Mouse (Mus musculus) hindbrain, embryonic 11.5 days (tissue): Measurements from ENCODE around the gene Morc1. TPM values are rescaled to one million over a fixed set of nuclear protein-coding genes. Genes with fewer than 3 reads are reported as not detected.

Source experiments
- ATAC-seq: fragments of 200-750 bp; cut with Nextera tagmentation; 2 replicates; pipeline ENCODE4 v1.8.0; 2017; ENCODE audit warnings: mild to moderate bottlenecking, moderate TSS enrichment, moderate library complexity; ENCODE audit not compliant: low FRiP score
- DNase-seq: peaks from one replicate; pipeline ENCODE4 v3.0.0-alpha.2; 2015; ENCODE audit warnings: low spot score
- H3K27ac ChIP-seq: fragments of 300-500 bp; sonication (generic); 2 replicates; pipeline ENCODE4 v1.5.1; 2014; ENCODE audit warnings: mild to moderate bottlenecking, low read depth, low read length
- H3K27me3 ChIP-seq: fragments of 300-500 bp; sonication (generic); 2 replicates; pipeline ENCODE4 v1.6.1; 2014; ENCODE audit warnings: mild to moderate bottlenecking, low read length, moderate library complexity, mixed read lengths; ENCODE audit not compliant: control insufficient read depth, insufficient read depth
- H3K36me3 ChIP-seq: fragments of 300-500 bp; sonication (generic); 2 replicates; pipeline ENCODE4 v1.6.1; 2014; ENCODE audit warnings: mild to moderate bottlenecking, low read length, moderate library complexity, mixed read lengths; ENCODE audit not compliant: control insufficient read depth, insufficient read depth
- H3K4me1 ChIP-seq: fragments of 300-500 bp; sonication (generic); replicated peaks from 2 replicates; pipeline ENCODE4 v1.6.1; 2014; ENCODE audit warnings: low read length, mixed read lengths; ENCODE audit not compliant: control insufficient read depth, insufficient read depth
- H3K4me2 ChIP-seq: fragments of 300-500 bp; sonication (generic); replicated peaks from 2 replicates; pipeline ENCODE4 v1.6.1; 2014; ENCODE audit warnings: mild to moderate bottlenecking, low read depth, low read length
- H3K4me3 ChIP-seq: fragments of 300-500 bp; sonication (generic); 2 replicates; pipeline ENCODE4 v1.5.1; 2014; ENCODE audit warnings: low read depth, low read length
- H3K9ac ChIP-seq: fragments of 300-500 bp; sonication (generic); 2 replicates; pipeline ENCODE4 v1.6.1; 2014; ENCODE audit warnings: low read depth, low read length
- H3K9me3 ChIP-seq: fragments of 300-500 bp; sonication (generic); 2 replicates; pipeline ENCODE4 v1.6.1; 2016; ENCODE audit warnings: low read length; ENCODE audit not compliant: control insufficient read depth
- WGBS: fragments of 180-500 bp; shearing (Covaris S2); extraction: QIAGEN DNeasy Blood & Tissue Kit; methylation state at CpG from one replicate; pipeline ENCODE4 v1.1.7; 2014; 5-methylcytosine and 5-hydroxymethylcytosine counted together
- polyA plus RNA-seq: library from polyadenylated mRNA; unstranded; fragments of >200 nt; fragmentation: Nextera tagmentation; extraction: Ambion mirVana; gene quantifications from 2 replicates; pipeline ENCODE4 v1.2.1, GENCODE M21; 2014

Morc1 gene
- polyA plus RNA-seq, 1 experiment from 2014 or later: not detected

GRCm38 (mm10) chr16:48627296-48627695 is 196.3 kb downstream of the Morc1 start:
- ATAC-seq: no peak
- 90% methylated on average over 3 of the region's 3 CpGs for WGBS
- no peak overlapping the region for H3K9ac ChIP-seq

GRCm38 (mm10) chr16:48629710-48630109 is 198.7 kb downstream of the Morc1 start:
- WGBS: 75% methylated on average over 5 of the region's 5 CpGs
- Histone ChIP-seq H3K27ac (no peak overlapping the region), H3K4me3 (no peak overlapping the region), H3K36me3 (no peaks in the 10 kb centered on the region), H3K27me3 (no peaks in the 10 kb centered on the region), H3K4me1 (no peaks in the 10 kb centered on the region), H3K9ac (no peak overlapping the region), H3K4me2 (no peak overlapping the region), H3K9me3 (no peaks in the 10 kb centered on the region)
- DNase-seq: no peak
- ATAC-seq: no peak

More at GRCm38 (mm10) chr16:48627296-48627695, 196.3 kb downstream of the Morc1 start:
- Histone ChIP-seq H3K27ac (no peak overlapping the region), H3K4me2 (no peak overlapping the region), H3K27me3 (no peaks in the 10 kb centered on the region), H3K4me3 (no peak overlapping the region), H3K4me1 (no peaks in the 10 kb centered on the region), H3K36me3 (no peaks in the 10 kb centered on the region), H3K9me3 (no peaks in the 10 kb centered on the region)
- DNase-seq: no peak

DNA sequence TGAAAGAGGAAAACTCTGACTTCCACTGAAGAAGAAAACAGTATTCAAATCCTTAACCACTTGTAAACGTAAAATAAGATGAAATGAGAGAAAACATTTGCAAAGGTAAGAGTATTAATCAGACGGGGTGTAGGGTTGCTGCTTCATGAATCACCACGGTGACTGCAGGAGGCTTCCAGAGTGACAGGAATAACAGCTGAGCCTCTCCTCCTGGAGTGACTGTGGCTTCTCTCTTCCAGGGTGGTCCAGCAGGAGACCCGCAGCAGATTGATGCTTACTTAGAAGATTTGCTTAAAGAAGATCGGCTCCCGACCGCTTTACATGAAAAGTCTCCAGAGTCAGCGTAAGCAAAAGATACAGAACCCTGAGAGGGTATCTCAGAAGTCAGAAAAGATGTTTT is 199.4 kb downstream of the Morc1 start:
- 28% methylated on average over 8 of the region's 8 CpGs for WGBS
- no peak for ATAC-seq
- Histone ChIP-seq H3K27ac (no peak overlapping the region), H3K4me1 (no peaks in the 10 kb centered on the region), H3K9ac (no peak overlapping the region), H3K27me3 (no peaks in the 10 kb centered on the region), H3K4me3 (no peak overlapping the region), H3K36me3 (no peaks in the 10 kb centered on the region), H3K4me2 (no peak overlapping the region), H3K9me3 (no peaks in the 10 kb centered on the region)
- DNase-seq: no peak

DNA sequence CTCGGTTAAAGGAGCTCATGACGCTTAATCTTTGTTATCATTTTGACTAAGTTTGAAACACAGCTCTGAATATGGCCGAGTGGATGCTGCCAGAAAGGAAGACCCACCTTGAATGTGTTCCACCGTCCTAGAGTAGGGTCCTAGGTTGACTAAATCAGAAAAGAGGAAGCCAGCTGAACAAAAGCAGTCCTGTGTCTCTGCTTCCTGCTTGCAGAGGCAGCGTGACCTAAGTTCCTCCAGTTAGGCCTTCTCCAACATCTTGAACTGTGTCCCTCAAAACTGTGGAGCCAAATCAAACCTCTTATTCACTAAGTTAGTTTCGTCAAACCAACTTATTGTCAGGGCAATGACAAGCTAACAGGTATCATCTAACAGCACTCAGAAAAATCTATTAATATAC is 201.3 kb downstream of the Morc1 start:
- no peak overlapping the region for H3K4me3 ChIP-seq
- H3K27ac ChIP-seq: no peak overlapping the region
- no peak overlapping the region for H3K9ac ChIP-seq
- H3K36me3 ChIP-seq: no peaks in the 10 kb centered on the region
- DNase-seq (no peak), ATAC-seq (no peak)
- H3K9me3 ChIP-seq: no peaks in the 10 kb centered on the region
- no peak overlapping the region for H3K4me2 ChIP-seq
- WGBS: 90% methylated on average over 6 of the region's 6 CpGs
- H3K4me1 ChIP-seq: no peaks in the 10 kb centered on the region
- H3K27me3 ChIP-seq: no peaks in the 10 kb centered on the region

DNA sequence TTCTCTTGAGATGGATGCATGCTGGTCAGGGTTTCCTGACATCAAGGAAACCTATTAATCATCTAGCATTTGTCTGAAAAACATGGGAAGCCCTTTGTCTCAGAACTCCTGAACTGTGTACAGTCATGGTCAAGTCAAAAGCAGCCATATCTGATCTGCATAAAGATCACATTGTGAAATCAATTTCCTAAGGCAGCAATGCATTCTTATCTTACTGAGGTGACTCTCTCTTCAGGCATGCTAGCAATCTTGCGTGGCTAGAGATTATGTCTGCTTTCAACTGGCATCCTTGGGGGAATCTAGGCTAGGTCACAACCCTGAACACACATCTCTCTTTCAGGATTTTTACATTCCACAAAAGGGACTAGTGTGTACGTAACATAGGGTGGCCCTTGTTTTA is 215.2 kb downstream of the Morc1 start:
- ATAC-seq: no peak
- no peak for DNase-seq
- H3K27me3 ChIP-seq: no peaks in the 10 kb centered on the region

DNA sequence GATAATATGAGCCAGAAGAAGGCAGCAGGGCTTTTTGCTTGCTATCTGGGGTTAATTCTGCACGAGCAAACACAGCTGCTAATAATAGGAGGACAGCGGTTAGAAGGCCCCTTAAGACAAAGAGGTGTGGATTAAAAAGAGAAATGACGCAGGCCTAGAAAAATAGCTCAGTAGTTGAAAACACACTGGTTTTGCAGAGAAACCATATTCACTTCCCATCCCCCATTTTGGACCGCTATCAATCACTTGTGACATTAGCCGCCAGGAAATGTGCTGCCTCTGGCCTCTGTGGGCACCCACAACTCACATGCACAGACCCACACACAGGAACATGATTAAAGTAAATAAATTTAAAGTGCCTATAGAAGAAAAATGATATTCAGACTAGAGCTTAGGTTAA is 240.7 kb downstream of the Morc1 start:
- no peak for ATAC-seq
- Histone ChIP-seq H3K4me2 (no peak overlapping the region), H3K9me3 (no peaks in the 10 kb centered on the region), H3K4me1 (no peaks in the 10 kb centered on the region), H3K36me3 (no peaks in the 10 kb centered on the region), H3K27me3 (no peaks in the 10 kb centered on the region), H3K4me3 (no peak overlapping the region), H3K9ac (no peak overlapping the region), H3K27ac (no peak overlapping the region)
- WGBS: 68% methylated on average over 5 of the region's 5 CpGs
- DNase-seq: peak; percentile 41

More for the DNA sequence above, 215.2 kb downstream of the Morc1 start:
- Histone ChIP-seq H3K36me3 (no peaks in the 10 kb centered on the region), H3K4me1 (no peaks in the 10 kb centered on the region), H3K9ac (no peak overlapping the region), H3K4me2 (no peak overlapping the region), H3K9me3 (no peaks in the 10 kb centered on the region), H3K4me3 (no peak overlapping the region), H3K27ac (no peak overlapping the region)
- 69% methylated on average over 2 of the region's 2 CpGs for WGBS

- Histone ChIP-seq H3K27ac (no peak overlapping the region), H3K9me3 (no peaks in the 10 kb centered on the region), H3K27me3 (no peaks in the 10 kb centered on the region), H3K4me3 (no peak overlapping the region), H3K4me1 (no peaks in the 10 kb centered on the region), H3K36me3 (no peaks in the 10 kb centered on the region), H3K4me2 (no peak overlapping the region), H3K9ac (no peak overlapping the region)
- WGBS: 74% methylated on average over 3 of the region's 3 CpGs
- ATAC-seq (no peak), DNase-seq (no peak)
These were observed 241.6 kb downstream of the Morc1 start for GRCm38 (mm10) chr16:48672664-48673063.

DNA sequence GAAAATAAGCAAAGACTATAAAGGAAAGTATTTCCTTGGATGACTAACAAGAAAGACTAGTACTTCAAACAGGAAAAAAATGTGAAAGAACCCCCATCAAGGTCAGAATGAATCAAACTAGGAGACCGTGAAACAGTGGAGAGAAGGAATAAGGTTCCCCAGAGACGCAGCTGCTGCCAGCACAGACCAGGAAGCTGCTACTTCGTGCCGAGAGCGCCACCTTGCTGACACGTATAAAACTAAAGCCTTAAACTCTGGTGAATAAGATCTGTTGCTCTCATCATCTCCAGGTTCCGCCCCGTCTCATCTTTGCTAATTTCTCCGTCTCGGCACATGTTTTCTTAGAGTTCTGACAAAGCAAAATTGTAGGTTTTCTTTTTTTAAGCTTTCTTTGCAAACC is 244.6 kb downstream of the Morc1 start:
- no peaks in the 10 kb centered on the region for H3K4me1 ChIP-seq
- peak; percentile 82 for DNase-seq
- 17% methylated on average over 10 of the region's 10 CpGs for WGBS

DNA sequence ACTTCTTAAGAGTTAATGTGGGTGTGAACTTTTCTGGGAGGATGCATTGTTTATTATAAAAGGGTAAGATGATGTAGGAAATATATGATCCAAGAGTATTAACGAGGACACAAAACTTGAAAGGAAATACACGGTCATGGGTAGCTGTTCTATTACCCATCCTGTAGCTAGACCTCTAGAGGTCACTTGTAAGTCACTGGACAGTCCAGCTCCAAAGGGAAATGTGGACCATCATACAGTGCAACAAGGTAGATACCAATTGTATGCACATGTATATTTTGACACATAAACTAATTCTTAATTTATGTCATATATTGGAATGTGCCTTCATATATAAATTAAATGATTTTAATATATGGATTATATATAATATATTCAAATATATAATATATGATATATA is 245.2 kb downstream of the Morc1 start:
- no peaks in the 10 kb centered on the region for H3K9me3 ChIP-seq
- H3K27ac ChIP-seq: no peak overlapping the region
- no peaks in the 10 kb centered on the region for H3K36me3 ChIP-seq
- DNase-seq (no peak), ATAC-seq (peak; percentile 59; the same call in 1 of the 2 replicates)
- WGBS: 80% methylated on average over 2 of the region's 2 CpGs
- H3K4me1 ChIP-seq: no peaks in the 10 kb centered on the region
- H3K4me3 ChIP-seq: no peak overlapping the region
- no peaks in the 10 kb centered on the region for H3K27me3 ChIP-seq
- no peak overlapping the region for H3K4me2 ChIP-seq
- no peak overlapping the region for H3K9ac ChIP-seq

More for the DNA sequence above, 244.6 kb downstream of the Morc1 start:
- H3K27ac ChIP-seq: no peak overlapping the region
- H3K4me3 ChIP-seq: no peak overlapping the region
- H3K36me3 ChIP-seq: no peaks in the 10 kb centered on the region
- H3K9ac ChIP-seq: no peak overlapping the region
- H3K9me3 ChIP-seq: no peaks in the 10 kb centered on the region
- no peaks in the 10 kb centered on the region for H3K27me3 ChIP-seq
- no peak overlapping the region for H3K4me2 ChIP-seq
- ATAC-seq: peak; percentile 72
